Mouse (Mus musculus) lung, postnatal 0 days (tissue): ENCODE results near the gene Rnf157.

Experiments
- CTCF ChIP-seq: IDR thresholded peaks from 2 replicates; pipeline ENCODE4 v1.5.1; 2016; ENCODE audit warnings: antibody characterized with exemption, mild to moderate bottlenecking
- EP300 ChIP-seq: IDR thresholded peaks from 2 replicates; pipeline ENCODE4 v1.6.1; 2016; ENCODE audit warnings: antibody characterized with exemption, mild to moderate bottlenecking, control low read depth

GRCm38 (mm10) chr11:116411582-116411981, 1.2 kb downstream of the Rnf157 start:
- TF ChIP-seq CTCF (no peak), EP300 (no peak)
